Mouse (Mus musculus): ENCODE measurements at regions not wholly inside any gene's neighbourhood (a gene's known extent, or its start where the extent isn't known, plus 50 kb on each side); places are given as distances from the start of the nearest gene placed in this dataset.

- intact Hi-C loops (cut with DNase I) = no loop called here
- no peak for DNase-seq
These were observed 103.3 kb upstream of the Cpsf6 start for GRCm38 (mm10) chr10:117483091-117483600.

GRCm38 (mm10) chr10:117482361-117482760 is 102.5 kb upstream of the Cpsf6 start:
- intact Hi-C loops (cut with DNase I) = no loop called here
- no peak for DNase-seq

GRCm38 (mm10) chr10:117481341-117481990 is 101.7 kb upstream of the Cpsf6 start:
- intact Hi-C loops (cut with DNase I) = no loop called here
- DNase-seq = no peak

GRCm38 (mm10) chr10:117480456-117480850 is 100.6 kb upstream of the Cpsf6 start:
- intact Hi-C loops (cut with DNase I) = no loop called here
- DNase-seq = no peak

GRCm38 (mm10) chr10:117479721-117480455 is 100.1 kb upstream of the Cpsf6 start:
- intact Hi-C loops (cut with DNase I) = no loop called here
- no peak for DNase-seq

GRCm38 (mm10) chr10:117478931-117479280 is 99.1 kb upstream of the Cpsf6 start:
- no peak for DNase-seq
- intact Hi-C loops (cut with DNase I) = no loop called here

- intact Hi-C loops (cut with DNase I) = no loop called here
- DNase-seq = no peak
These were observed 98.6 kb upstream of the Cpsf6 start for GRCm38 (mm10) chr10:117478202-117478930.

- intact Hi-C loops (cut with DNase I) = no loop called here
- no peak for DNase-seq
These were observed 97.8 kb upstream of the Cpsf6 start for GRCm38 (mm10) chr10:117477331-117478201.

- intact Hi-C loops (cut with DNase I) = no loop called here
- no peak for DNase-seq
These were observed 95.5 kb upstream of the Cpsf6 start for GRCm38 (mm10) chr10:117475086-117475945.

GRCm38 (mm10) chr10:117474351-117475085 is 94.7 kb upstream of the Cpsf6 start:
- intact Hi-C loops (cut with DNase I) = no loop called here
- DNase-seq = no peak

- intact Hi-C loops (cut with DNase I) = no loop called here
- DNase-seq = no peak
These were observed 93.7 kb upstream of the Cpsf6 start for GRCm38 (mm10) chr10:117473471-117473870.

GRCm38 (mm10) chr10:117472568-117472930 is 92.7 kb upstream of the Cpsf6 start:
- no peak for DNase-seq
- intact Hi-C loops (cut with DNase I) = no loop called here

GRCm38 (mm10) chr10:117471818-117472567 is 92.2 kb upstream of the Cpsf6 start:
- intact Hi-C loops (cut with DNase I) = no loop called here
- no peak for DNase-seq

- DNase-seq = no peak
- intact Hi-C loops (cut with DNase I) = no loop called here
These were observed 91.4 kb upstream of the Cpsf6 start for GRCm38 (mm10) chr10:117471036-117471817.

- no peak for DNase-seq
- intact Hi-C loops (cut with DNase I) = no loop called here
These were observed 90.7 kb upstream of the Cpsf6 start for GRCm38 (mm10) chr10:117470481-117470880.

- no peak for DNase-seq
- intact Hi-C loops (cut with DNase I) = no loop called here
These were observed 89.8 kb upstream of the Cpsf6 start for GRCm38 (mm10) chr10:117469573-117470090.

GRCm38 (mm10) chr10:117468931-117469572 is 89.2 kb upstream of the Cpsf6 start:
- DNase-seq = no peak
- intact Hi-C loops (cut with DNase I) = no loop called here

Data from heart, postnatal 10 days (tissue).